Mouse (Mus musculus): ENCODE data around the gene Zc2hc1b.

Zc2hc1b gene

GRCm38 (mm10) chr10:13171461-13171860 lies 6.4 kb downstream of the Zc2hc1b start:
- DNase-seq: no peak

DNA sequence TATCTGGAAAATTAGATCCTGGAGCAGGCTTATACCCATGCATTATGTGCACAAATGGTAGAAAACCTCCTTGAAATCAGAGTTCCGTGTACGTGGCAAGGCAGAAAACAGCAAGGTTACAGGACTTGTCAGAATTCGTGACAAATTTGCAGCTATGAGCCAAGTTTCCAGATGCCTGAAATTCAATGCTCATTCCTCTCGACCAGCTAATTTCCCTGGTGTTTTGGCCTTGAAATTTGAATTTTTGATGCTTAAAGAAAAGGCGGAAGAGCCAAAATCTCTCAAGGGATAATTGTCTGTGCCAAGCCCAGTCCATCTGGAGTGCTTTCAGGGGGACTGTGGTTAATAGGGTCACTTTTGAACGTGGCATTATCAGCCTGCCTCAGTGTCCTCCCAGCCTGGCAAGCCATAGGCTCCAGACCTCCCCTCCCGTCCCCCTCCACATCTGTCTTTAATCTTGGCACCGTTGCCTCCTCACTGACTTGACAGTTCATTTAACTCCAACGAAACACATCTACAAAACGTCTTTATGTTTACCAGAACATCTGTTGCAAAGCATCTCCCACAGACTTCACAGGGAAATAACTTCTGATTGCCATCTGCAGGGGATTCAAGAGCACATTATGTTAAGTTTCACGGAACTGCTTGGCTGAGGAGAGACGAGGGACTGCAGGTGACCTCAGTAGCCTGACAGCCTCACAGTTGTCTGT lies 6.9 kb downstream of the Zc2hc1b start:
- DNase-seq: no peak

DNA sequence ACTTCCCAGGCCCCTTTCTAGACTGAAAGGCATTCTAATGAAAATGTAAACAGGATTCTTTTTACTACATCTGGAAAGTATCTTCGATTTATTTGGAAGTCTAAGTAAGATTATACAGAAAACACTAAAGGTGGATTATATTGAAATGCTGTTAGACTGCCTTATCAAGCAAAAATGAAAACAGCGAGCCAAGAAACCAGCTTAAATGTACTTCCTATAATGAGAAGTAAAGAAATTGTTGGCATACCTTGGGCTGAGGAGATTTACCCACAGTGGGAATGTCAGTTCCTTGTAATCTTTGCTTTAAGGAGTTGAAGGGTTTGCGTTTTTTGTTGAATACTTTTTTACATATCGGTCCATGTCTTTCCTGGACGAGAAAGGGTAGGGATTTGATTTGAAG lies 9.4 kb downstream of the Zc2hc1b start:
- DNase-seq: no peak

GRCm38 (mm10) chr10:13162031-13162430 lies 15.8 kb downstream of the Zc2hc1b start:
- no peak for DNase-seq

DNA sequence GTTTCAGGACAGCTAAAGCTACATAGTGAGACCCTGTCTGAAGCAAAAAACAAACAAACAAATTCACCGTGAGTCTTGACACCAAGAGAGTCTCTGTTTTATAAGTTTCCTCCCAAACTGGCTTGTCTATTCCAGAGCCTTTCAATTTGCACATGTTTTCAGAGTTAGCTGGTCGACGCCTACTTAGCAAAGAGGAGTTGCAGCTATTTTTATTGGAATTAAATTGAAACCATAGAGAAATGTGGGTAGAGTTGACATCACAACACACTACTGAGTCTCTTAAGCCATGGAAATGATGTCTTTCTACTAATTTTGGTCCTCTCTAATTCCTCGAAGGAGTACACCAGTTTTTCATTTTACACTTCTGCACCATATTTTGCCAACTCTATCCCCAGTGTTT lies 16.9 kb downstream of the Zc2hc1b start:
- no peak for DNase-seq

- DNase-seq: no peak
These were observed 22.4 kb downstream of the Zc2hc1b start for GRCm38 (mm10) chr10:13155377-13155776.

- no peak for DNase-seq
These were observed 24.9 kb downstream of the Zc2hc1b start for GRCm38 (mm10) chr10:13152811-13153364.

GRCm38 (mm10) chr10:13151353-13151752 lies 26.5 kb downstream of the Zc2hc1b start:
- no peak for DNase-seq

GRCm38 (mm10) chr10:13150435-13150834 lies 27.4 kb downstream of the Zc2hc1b start:
- no peak for DNase-seq

- DNase-seq: no peak
These were observed 37.4 kb downstream of the Zc2hc1b start for GRCm38 (mm10) chr10:13140434-13140833.

DNA sequence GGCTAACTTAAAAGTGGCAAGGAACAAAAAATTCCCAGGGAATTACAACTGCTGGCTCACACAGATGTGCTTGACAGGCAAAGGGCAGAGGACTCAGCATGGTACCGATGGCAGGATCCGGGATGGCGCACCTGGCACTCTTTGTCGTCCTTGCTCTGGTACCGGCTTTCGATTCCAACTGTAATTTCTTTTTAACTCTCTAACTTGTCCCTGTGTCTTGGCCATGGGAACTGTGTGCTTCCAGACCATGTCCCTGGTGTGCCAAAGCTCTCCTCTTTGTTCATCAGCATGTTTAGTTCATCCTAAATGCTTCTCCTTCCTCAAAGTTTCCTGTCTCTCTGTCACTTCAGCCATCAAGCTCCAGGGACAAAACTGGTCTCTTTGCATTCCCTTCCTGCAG lies 39.9 kb downstream of the Zc2hc1b start:
- no peak for DNase-seq

- no peak for DNase-seq
These were observed 42.1 kb downstream of the Zc2hc1b start for GRCm38 (mm10) chr10:13135751-13136150.

DNA sequence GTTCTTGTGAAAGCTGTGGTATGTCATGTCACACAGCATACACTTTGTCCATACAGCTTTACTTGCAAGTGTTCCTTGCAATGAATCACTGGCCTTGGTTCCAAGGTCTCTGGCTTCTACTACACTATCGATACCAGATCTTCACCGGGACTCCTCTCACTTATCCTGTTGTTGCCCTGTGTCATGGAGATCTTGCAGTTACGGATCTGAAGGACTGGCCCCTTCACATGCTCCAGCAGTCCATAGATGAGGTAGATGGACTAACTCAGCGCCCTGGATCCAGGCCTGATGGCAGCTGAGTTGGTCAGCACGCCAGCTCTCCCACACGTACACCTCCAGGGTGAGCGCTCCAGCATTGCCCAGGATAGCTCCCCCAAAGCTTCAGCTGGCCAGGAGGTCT lies 42.5 kb downstream of the Zc2hc1b start:
- no peak for DNase-seq

GRCm38 (mm10) chr10:13133850-13134249 lies 44.0 kb downstream of the Zc2hc1b start:
- no peak for DNase-seq

- no peak for DNase-seq
These were observed 49.9 kb downstream of the Zc2hc1b start for GRCm38 (mm10) chr10:13127946-13128345.

DNA sequence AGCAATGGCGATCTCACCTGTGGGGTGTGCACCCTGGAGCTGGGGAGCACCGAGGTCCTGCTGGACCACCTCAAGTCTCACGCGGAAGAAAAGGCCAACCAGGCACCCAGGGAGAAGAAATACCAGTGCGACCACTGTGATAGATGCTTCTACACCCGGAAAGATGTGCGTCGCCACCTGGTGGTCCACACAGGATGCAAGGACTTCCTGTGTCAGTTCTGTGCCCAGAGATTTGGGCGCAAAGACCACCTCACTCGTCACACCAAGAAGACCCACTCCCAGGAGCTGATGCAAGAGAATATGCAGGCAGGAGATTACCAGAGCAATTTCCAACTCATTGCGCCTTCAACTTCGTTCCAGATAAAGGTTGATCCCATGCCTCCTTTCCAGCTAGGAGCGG lies 50.5 kb downstream of the Zc2hc1b start:
- DNase-seq: peak in 1 of 2 experiments; percentile 13

GRCm38 (mm10) chr10:13125811-13126210 lies 52.0 kb downstream of the Zc2hc1b start:
- no peak for DNase-seq

GRCm38 (mm10) chr10:13119300-13119699 lies 58.5 kb downstream of the Zc2hc1b start:
- no peak for DNase-seq

- no peak for DNase-seq
These were observed 59.1 kb downstream of the Zc2hc1b start for GRCm38 (mm10) chr10:13118770-13119102.

- DNase-seq: no peak
These were observed 59.6 kb downstream of the Zc2hc1b start for GRCm38 (mm10) chr10:13118024-13118769.

DNA sequence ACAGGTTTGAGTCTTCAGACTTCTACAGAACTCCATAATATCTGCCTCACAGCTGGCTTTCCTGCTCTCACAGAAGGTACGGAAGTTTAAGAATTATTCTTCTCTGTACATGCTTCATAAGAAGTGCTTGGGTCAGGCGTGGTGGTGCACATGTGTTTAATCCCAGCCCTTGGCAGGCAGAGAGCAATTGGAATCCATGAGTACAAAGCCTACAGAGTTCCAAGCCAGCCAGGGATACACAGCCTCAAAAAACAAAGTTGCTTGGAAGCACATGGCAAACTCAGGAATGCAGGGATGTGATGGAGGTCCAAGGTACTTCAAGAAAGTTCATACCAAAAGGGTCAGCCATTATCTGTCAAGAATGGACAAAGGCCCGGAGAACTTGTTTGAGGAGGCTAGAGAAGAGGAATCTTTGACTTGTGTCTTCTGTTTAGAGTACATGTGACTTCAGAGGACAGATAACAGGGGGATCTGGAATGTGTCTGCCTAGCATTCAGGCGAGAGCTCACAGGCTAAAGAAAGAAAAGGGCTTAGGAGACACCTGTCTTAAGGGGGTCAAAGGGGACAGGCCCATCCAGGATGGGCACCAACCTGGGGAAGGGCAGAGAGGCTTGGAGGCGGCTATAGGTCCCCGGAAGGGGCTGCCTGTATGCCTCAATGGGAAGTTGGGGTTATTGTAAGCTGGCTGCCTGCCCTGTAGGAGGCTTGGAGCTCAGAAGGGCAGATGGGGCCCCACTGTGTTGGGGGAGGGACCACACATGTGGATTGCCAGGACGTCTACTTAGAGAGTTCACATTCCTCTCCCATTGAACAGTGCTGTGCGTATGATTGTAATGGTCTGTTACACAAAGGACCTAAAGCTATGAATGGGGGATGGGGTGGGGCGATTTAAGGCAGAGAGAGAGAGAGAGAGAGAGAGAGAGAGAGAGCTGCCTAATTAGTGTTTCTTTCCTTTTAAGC lies 60.8 kb downstream of the Zc2hc1b start:
- DNase-seq: no peak

DNA sequence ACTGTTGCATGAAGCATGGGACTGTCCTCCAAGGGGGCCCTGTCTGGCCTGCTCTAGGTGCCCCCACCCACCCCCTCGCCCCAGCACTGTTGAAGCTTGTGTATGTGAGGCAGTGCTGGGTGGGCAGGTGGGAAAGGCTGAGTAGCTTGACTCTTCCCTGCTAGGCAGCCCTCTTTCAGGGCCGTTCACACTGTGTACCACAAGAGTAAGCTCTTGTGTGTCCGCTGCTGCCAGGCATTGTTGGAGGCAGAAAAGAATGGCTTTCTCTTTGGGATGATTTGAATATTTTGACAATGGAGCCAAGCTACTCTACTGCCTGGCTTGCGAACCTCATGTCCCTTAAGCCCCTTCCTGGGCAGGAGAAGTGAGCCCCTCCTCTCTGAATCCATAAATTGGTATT lies 62.8 kb downstream of the Zc2hc1b start:
- no peak for DNase-seq

DNA sequence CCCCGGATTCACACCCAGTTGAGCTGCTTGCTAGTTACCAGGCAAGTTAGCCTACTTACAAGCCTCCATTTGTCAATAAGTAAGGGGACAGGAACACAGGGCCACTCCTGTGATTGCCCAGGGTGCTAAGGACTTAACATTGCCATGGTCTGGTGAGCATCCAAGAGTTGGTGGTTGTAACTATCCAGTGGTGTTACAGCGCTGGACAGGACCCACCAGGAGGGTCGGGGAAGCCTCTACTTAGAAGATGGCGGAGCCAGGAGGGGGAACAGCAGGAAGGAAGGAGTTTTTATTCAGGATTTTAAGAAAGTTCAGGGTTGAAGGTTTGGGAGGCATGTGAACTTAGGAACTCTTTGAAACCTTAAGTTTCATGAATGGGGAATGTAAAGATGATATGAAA lies 64.2 kb downstream of the Zc2hc1b start:
- DNase-seq: no peak

Measured in cerebellum, postnatal 25 days (tissue).